Mouse (Mus musculus) inflammation-experienced regulatory T-cells, adult 16 weeks (primary cell): ENCODE results near the gene Mup22. TPM values are rescaled to one million over a fixed set of nuclear protein-coding genes. Genes with fewer than 3 reads are reported as not detected.

Source experiments
- polyA plus RNA-seq: library from polyadenylated mRNA; unstranded; fragments of 100-300 nt; shearing (Covaris generic); gene quantifications from one replicate; pipeline ENCODE4 v1.2.1, GENCODE M21; 2017

Mup22 gene
- polyA plus RNA-seq: not detected

DNA sequence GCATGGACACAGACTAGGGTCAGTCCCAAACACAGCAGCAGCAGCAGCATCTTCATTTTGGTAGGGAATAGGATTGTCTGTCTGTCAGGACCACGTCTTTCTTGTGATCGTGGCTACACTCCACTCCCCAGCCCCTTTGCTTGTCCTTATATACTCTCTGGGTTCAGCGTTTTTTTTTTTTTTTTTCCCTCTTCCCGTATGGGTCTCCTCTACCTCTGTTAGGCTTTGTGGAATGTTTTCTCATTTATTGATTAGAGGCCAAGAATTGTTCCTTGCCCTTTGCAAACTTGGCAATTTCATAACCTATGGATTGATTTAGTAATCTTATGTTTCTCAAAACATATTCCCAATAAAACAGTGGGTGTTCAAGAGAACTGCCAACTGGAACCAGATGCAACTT lies at the start of gene Mup22:
TSS of gene Mup22 (minus strand) at position 101 of the 400 bp plus-strand sequence.

Other genes starting within 250 kb of the Mup22 start
- gene Mup10, start 239.3 kb downstream of the Mup22 start, polyA plus RNA-seq: not detected
- gene Mup11, start 159.1 kb downstream of the Mup22 start, polyA plus RNA-seq: not detected
- gene Mup12, start 80.1 kb downstream of the Mup22 start, polyA plus RNA-seq: not detected